Mouse (Mus musculus) megakaryocyte progenitor cell, adult 5-6 weeks (primary cell): Measurements from ENCODE around the gene Fam57b. TPM values are rescaled to one million over a fixed set of nuclear protein-coding genes. Genes with fewer than 3 reads are reported as not detected.

Experiments
- ATAC-seq: replicated peaks from 2 replicates; pipeline ENCODE4 v1.8.0; 2016; ENCODE audit warnings: mild to moderate bottlenecking, moderate TSS enrichment, inconsistent platforms; ENCODE audit not compliant: poor library complexity
- total RNA-seq, 2 experiments: library from RNA; stranded (forward) in 1 of 2; stranded (reverse) in 1 of 2; fragments of 157-497, 149-512 nt in 1 of 2; fragments of 200-1000 nt in 1 of 2; gene quantifications; 2 replicates each; pipeline versions ENCODE4 v1.2.3 to v1.2.4; 2015 to 2017

Fam57b gene
- total RNA-seq, 2 experiments from 2014 or later = not detected

- peak; percentile 61 for ATAC-seq
Measured at GRCm38 (mm10) chr7:126862147-126862784, 64.8 kb downstream of the Fam57b start, which contains the start of gene Ino80e. Ino80e (minus strand) TSS chr7:126862377.

DNA sequence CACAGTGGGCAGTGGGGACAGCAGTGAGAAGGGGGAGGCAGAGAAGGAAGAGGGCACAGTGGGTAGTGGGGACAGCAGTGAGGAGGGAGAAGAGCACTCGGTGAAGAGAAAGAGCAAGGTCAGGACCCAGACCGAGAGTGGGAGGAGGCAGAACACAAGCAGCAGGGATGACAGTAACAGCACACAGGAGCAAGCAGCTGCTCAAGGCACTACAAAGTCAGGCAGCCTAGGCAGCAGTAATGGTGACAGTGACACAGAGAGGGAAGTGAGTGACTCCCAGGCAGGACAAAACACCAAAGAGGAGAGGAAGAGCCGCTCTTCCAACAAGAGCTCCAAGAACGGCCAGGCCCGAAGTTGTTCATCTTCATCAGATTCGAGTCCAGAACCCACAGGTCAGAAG is 66.3 kb downstream of the Fam57b start:
- ATAC-seq = no peak

DNA sequence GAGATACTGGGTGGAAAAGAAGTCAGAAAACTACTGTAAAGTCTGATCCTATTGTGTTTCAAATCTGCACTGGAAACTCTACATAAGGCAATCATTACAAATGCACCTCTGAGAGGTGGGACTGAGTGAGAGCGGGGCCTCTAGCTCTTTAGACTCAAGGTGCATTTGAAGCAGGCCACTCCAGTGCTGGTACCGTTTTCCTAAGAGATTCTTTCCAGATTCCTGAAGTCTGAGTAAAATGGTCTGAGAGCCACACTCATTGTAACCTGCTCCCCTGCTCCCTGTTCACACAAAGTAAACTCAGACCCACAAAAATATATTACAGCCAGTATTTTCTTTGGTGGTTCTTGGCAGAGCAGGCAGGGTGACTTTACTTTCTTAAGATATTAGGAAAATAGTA is 70.1 kb downstream of the Fam57b start:
- ATAC-seq = no peak

DNA sequence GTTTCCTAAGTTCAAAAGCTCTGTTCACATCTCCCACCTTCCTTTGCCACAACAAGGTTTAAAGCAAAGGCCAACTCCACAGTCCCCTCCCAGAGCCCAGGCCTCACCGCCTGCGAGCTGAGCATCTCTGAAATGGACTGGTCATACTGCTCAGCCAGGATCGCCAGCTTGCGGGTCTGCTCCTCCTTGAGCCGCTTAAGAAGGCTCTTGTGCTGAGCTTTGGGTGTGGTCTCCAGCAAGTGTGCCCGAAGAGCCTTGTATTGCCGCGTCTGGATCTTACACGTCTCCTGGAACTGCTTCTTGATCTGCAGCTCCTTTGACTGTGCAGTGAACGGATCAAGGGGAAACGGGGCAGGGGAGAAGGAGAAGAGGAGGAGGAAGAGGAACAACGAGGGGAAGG is 70.5 kb downstream of the Fam57b start:
- ATAC-seq = no peak

GRCm38 (mm10) chr7:126869780-126870519 is 72.5 kb downstream of the Fam57b start:
- no peak for ATAC-seq

- ATAC-seq = no peak
Measured at GRCm38 (mm10) chr7:126870520-126870891, 73.0 kb downstream of the Fam57b start.

- no peak for ATAC-seq
Measured at GRCm38 (mm10) chr7:126877239-126877638, 79.8 kb downstream of the Fam57b start.

Other genes starting within 250 kb of the Fam57b start
Only the 30 nearest of the 33 such genes appear.
- 1.1 and 1.9 TPM in 2 replicates for gene Apobr, start 212.7 kb upstream of the Fam57b start, total RNA-seq (2015)
- gene Apobr, start 212.7 kb upstream of the Fam57b start, total RNA-seq (2017) = 4.2 and 4.9 TPM in 2 replicates
- gene Cln3, start 211.9 kb upstream of the Fam57b start, total RNA-seq (2015) = 33.0 and 36.3 TPM in 2 replicates
- 9.2 and 19.9 TPM in 2 replicates for gene Cln3, start 211.9 kb upstream of the Fam57b start, total RNA-seq (2017)
- gene Il27, start 202.7 kb upstream of the Fam57b start, total RNA-seq (2015) = 0.81 TPM in 1 of 2 replicates, not detected in the other
- 0.29 and 1.1 TPM in 2 replicates for gene Il27, start 202.7 kb upstream of the Fam57b start, total RNA-seq (2017)
- 0.17 and 1.6 TPM in 2 replicates for gene Nupr1, start 166.8 kb upstream of the Fam57b start, total RNA-seq (2015)
- 0.92 and 1.3 TPM in 2 replicates for gene Nupr1, start 166.8 kb upstream of the Fam57b start, total RNA-seq (2017)
- 65.7 and 74.6 TPM in 2 replicates for gene Sgf29, start 148.4 kb upstream of the Fam57b start, total RNA-seq (2015)
- gene Sgf29, start 148.4 kb upstream of the Fam57b start, total RNA-seq (2017) = 40.1 and 52.5 TPM in 2 replicates
- 1.7 and 3.2 TPM in 2 replicates for gene Sult1a1, start 121.2 kb upstream of the Fam57b start, total RNA-seq (2015)
- 1.0 and 3.6 TPM in 2 replicates for gene Sult1a1, start 121.2 kb upstream of the Fam57b start, total RNA-seq (2017)
- 89.8 and 95.2 TPM in 2 replicates for gene Bola2, start 102.3 kb upstream of the Fam57b start, total RNA-seq (2015)
- 168 and 218 TPM in 2 replicates for gene Bola2, start 102.3 kb upstream of the Fam57b start, total RNA-seq (2017)
- gene Slx1b, start 101.9 kb upstream of the Fam57b start, total RNA-seq (2015) = 4.2 and 4.8 TPM in 2 replicates
- gene Slx1b, start 101.9 kb upstream of the Fam57b start, total RNA-seq (2017) = 4.6 and 4.7 TPM in 2 replicates
- 259 and 365 TPM in 2 replicates for gene Coro1a, start 89.9 kb upstream of the Fam57b start, total RNA-seq (2015)
- gene Coro1a, start 89.9 kb upstream of the Fam57b start, total RNA-seq (2017) = 366 and 525 TPM in 2 replicates
- 86.5 and 106 TPM in 2 replicates for gene Mapk3, start 38.1 kb upstream of the Fam57b start, total RNA-seq (2015)
- 36.0 and 41.3 TPM in 2 replicates for gene Mapk3, start 38.1 kb upstream of the Fam57b start, total RNA-seq (2017)
- gene Gdpd3, start 31.3 kb upstream of the Fam57b start, total RNA-seq (2015) = 8.4 and 13.3 TPM in 2 replicates
- 7.1 and 7.7 TPM in 2 replicates for gene Gdpd3, start 31.3 kb upstream of the Fam57b start, total RNA-seq (2017)
- 25.4 and 32.4 TPM in 2 replicates for gene Ypel3, start 20.7 kb upstream of the Fam57b start, total RNA-seq (2015)
- 11.8 and 15.1 TPM in 2 replicates for gene Ypel3, start 20.7 kb upstream of the Fam57b start, total RNA-seq (2017)
- gene Tbx6, start 16.2 kb upstream of the Fam57b start, total RNA-seq (2015) = 0.34 and 0.42 TPM in 2 replicates
- 0.14 TPM in 1 of 2 replicates, not detected in the other for gene Tbx6, start 16.2 kb upstream of the Fam57b start, total RNA-seq (2017)
- gene Ppp4c, start 5.2 kb upstream of the Fam57b start, total RNA-seq (2015) = 209 and 216 TPM in 2 replicates
- gene Ppp4c, start 5.2 kb upstream of the Fam57b start, total RNA-seq (2017) = 113 and 131 TPM in 2 replicates
- gene 4930451I11Rik, start 34.0 kb downstream of the Fam57b start, total RNA-seq (2015) = not detected in 2 replicates
- gene 4930451I11Rik, start 34.0 kb downstream of the Fam57b start, total RNA-seq (2017) = not detected in 2 replicates
- gene Doc2a, start 49.7 kb downstream of the Fam57b start, total RNA-seq (2015) = not detected in 2 replicates
- 0.07 TPM in 1 of 2 replicates, not detected in the other for gene Doc2a, start 49.7 kb downstream of the Fam57b start, total RNA-seq (2017)
- gene Hirip3, start 64.3 kb downstream of the Fam57b start, total RNA-seq (2015) = 21.8 and 27.5 TPM in 2 replicates
- gene Hirip3, start 64.3 kb downstream of the Fam57b start, total RNA-seq (2017) = 215 and 246 TPM in 2 replicates
- 83.1 and 83.9 TPM in 2 replicates for gene Ino80e, start 64.7 kb downstream of the Fam57b start, total RNA-seq (2015)
- gene Ino80e, start 64.7 kb downstream of the Fam57b start, total RNA-seq (2017) = 36.3 and 38.5 TPM in 2 replicates
- 16.5 and 19.4 TPM in 2 replicates for gene Taok2, start 87.0 kb downstream of the Fam57b start, total RNA-seq (2015)
- gene Taok2, start 87.0 kb downstream of the Fam57b start, total RNA-seq (2017) = 30.2 and 32.6 TPM in 2 replicates
- 19.1 and 28.8 TPM in 2 replicates for gene Tmem219, start 125.2 kb downstream of the Fam57b start, total RNA-seq (2015)
- gene Tmem219, start 125.2 kb downstream of the Fam57b start, total RNA-seq (2017) = 19.8 and 36.4 TPM in 2 replicates
- 6.6 and 11.5 TPM in 2 replicates for gene Kctd13, start 131.2 kb downstream of the Fam57b start, total RNA-seq (2015)
- 8.9 and 13.2 TPM in 2 replicates for gene Kctd13, start 131.2 kb downstream of the Fam57b start, total RNA-seq (2017)
- gene Asphd1, start 151.9 kb downstream of the Fam57b start, total RNA-seq (2015) = not detected in 2 replicates
- gene Asphd1, start 151.9 kb downstream of the Fam57b start, total RNA-seq (2017) = not detected in 2 replicates
- gene Sez6l2, start 152.9 kb downstream of the Fam57b start, total RNA-seq (2015) = 0.46 and 1.6 TPM in 2 replicates
- gene Sez6l2, start 152.9 kb downstream of the Fam57b start, total RNA-seq (2017) = 0.34 and 0.37 TPM in 2 replicates
- 41.2 and 42.3 TPM in 2 replicates for gene Cdipt, start 178.2 kb downstream of the Fam57b start, total RNA-seq (2015)
- gene Cdipt, start 178.2 kb downstream of the Fam57b start, total RNA-seq (2017) = 50.1 and 54.7 TPM in 2 replicates
- gene Cdiptos, start 178.4 kb downstream of the Fam57b start, total RNA-seq (2015) = 4.3 and 4.9 TPM in 2 replicates
- 0.62 and 3.2 TPM in 2 replicates for gene Cdiptos, start 178.4 kb downstream of the Fam57b start, total RNA-seq (2017)
- gene Mvp, start 217.0 kb downstream of the Fam57b start, total RNA-seq (2015) = 2.2 and 5.1 TPM in 2 replicates
- gene Mvp, start 217.0 kb downstream of the Fam57b start, total RNA-seq (2017) = 17.4 and 19.2 TPM in 2 replicates
- gene Pagr1b, start 218.8 kb downstream of the Fam57b start, total RNA-seq (2015) = not detected in 2 replicates
- not detected in 2 replicates for gene Pagr1b, start 218.8 kb downstream of the Fam57b start, total RNA-seq (2017)
- gene Pagr1a, start 219.7 kb downstream of the Fam57b start, total RNA-seq (2015) = 44.2 and 55.4 TPM in 2 replicates
- 39.8 and 48.1 TPM in 2 replicates for gene Pagr1a, start 219.7 kb downstream of the Fam57b start, total RNA-seq (2017)
- gene Gm42742, start 223.4 kb downstream of the Fam57b start, total RNA-seq (2015) = 0.69 TPM in 1 of 2 replicates, not detected in the other
- 0.21 and 3.7 TPM in 2 replicates for gene Gm42742, start 223.4 kb downstream of the Fam57b start, total RNA-seq (2017)
- 0.74 and 1.1 TPM in 2 replicates for gene Prrt2, start 223.5 kb downstream of the Fam57b start, total RNA-seq (2015)
- 0.44 TPM in 1 of 2 replicates, not detected in the other for gene Prrt2, start 223.5 kb downstream of the Fam57b start, total RNA-seq (2017)